Mouse (Mus musculus) forebrain, postnatal 0 days (tissue): ENCODE data around the gene Wnt7a. TPM values are rescaled to one million over a fixed set of nuclear protein-coding genes. Genes with fewer than 3 reads are reported as not detected.

ENCODE experiments used
- ATAC-seq: fragments of 200-750 bp; cut with Nextera tagmentation; 2 replicates; pipeline ENCODE4 v1.8.0; 2017; ENCODE audit warnings: mild to moderate bottlenecking, moderate library complexity
- DNase-seq: peaks from one replicate; pipeline ENCODE4 v3.0.0-alpha.2; 2015
- H3K27ac ChIP-seq: fragments of 300-500 bp; sonication (generic); 2 replicates; pipeline ENCODE4 v1.5.1; 2014; ENCODE audit warnings: low read depth, mild to moderate bottlenecking, antibody characterized with exemption, low read length, moderate library complexity, mixed read lengths
- H3K27me3 ChIP-seq: fragments of 300-500 bp; sonication (generic); 2 replicates; pipeline ENCODE4 v1.6.1; 2014; ENCODE audit warnings: mild to moderate bottlenecking, low read length, mixed read lengths; ENCODE audit not compliant: insufficient read depth
- H3K36me3 ChIP-seq: fragments of 300-500 bp; sonication (generic); 2 replicates; pipeline ENCODE4 v1.6.1; 2014; ENCODE audit warnings: mild to moderate bottlenecking, moderate library complexity; ENCODE audit not compliant: insufficient read depth
- H3K4me1 ChIP-seq: fragments of 300-500 bp; sonication (generic); 2 replicates; pipeline ENCODE4 v1.6.1; 2014; ENCODE audit warnings: antibody characterized with exemption; ENCODE audit not compliant: insufficient read depth
- H3K4me2 ChIP-seq: fragments of 300-500 bp; sonication (generic); 2 replicates; pipeline ENCODE4 v1.6.1; 2014; ENCODE audit warnings: low read depth, mild to moderate bottlenecking, moderate library complexity
- H3K4me3 ChIP-seq: fragments of 300-500 bp; sonication (generic); 2 replicates; pipeline ENCODE4 v1.5.1; 2014; ENCODE audit warnings: low read depth, low read length, mixed read lengths
- H3K9ac ChIP-seq: fragments of 300-500 bp; sonication (generic); 2 replicates; pipeline ENCODE4 v1.6.1; 2014; ENCODE audit warnings: mild to moderate bottlenecking
- H3K9me3 ChIP-seq: fragments of 300-500 bp; sonication (generic); 2 replicates; pipeline ENCODE4 v1.6.1; 2016; ENCODE audit warnings: low read length
- CTCF ChIP-seq: sonication (generic); IDR thresholded peaks from 2 replicates; pipeline ENCODE4 v1.5.1; 2016; ENCODE audit warnings: antibody characterized with exemption, control low read depth, low read depth
- WGBS: fragments of 180-500 bp; shearing (Covaris S2); extraction: QIAGEN DNeasy Blood & Tissue Kit; methylation state at CpG from one replicate; pipeline ENCODE4 v1.1.7; 2014; 5-methylcytosine and 5-hydroxymethylcytosine counted together
- polyA plus RNA-seq: library from polyadenylated mRNA; unstranded; fragments of >200 nt; fragmentation: Nextera tagmentation; extraction: Ambion mirVana; gene quantifications from 2 replicates; pipeline ENCODE4 v1.2.1, GENCODE M21; 2015
- total RNA-seq: library from RNA; depleted of rRNA; stranded (reverse); fragments of >200 nt; gene quantifications from 2 replicates; pipeline ENCODE4 v1.2.3, GENCODE M21; 2014

Gene Wnt7a
- total and polyA plus RNA-seq, 2 experiments from 2014 or later: 14.1 to 20.5 TPM

GRCm38 (mm10) chr6:91372586-91372971 lies 38.6 kb downstream of the Wnt7a start:
- no peaks in the 10 kb centered on the region for H3K27me3 ChIP-seq
- H3K4me1 ChIP-seq: no peaks in the 10 kb centered on the region
- no peaks in the 10 kb centered on the region for H3K36me3 ChIP-seq
- no peak overlapping the region for H3K4me2 ChIP-seq
- no peaks in the 10 kb centered on the region for H3K9me3 ChIP-seq
- no peak for DNase-seq
- no peak overlapping the region for H3K9ac ChIP-seq
- no peak for ATAC-seq
- TF ChIP-seq CTCF: no peak
- 53% methylated on average over 3 of the region's 3 CpGs for WGBS
- no peak overlapping the region for H3K4me3 ChIP-seq
- no peak overlapping the region for H3K27ac ChIP-seq

GRCm38 (mm10) chr6:91371912-91372585 lies 39.1 kb downstream of the Wnt7a start:
- DNase-seq: no peak
- no peak overlapping the region for H3K27ac ChIP-seq
- H3K9ac ChIP-seq: no peak overlapping the region
- no peak overlapping the region for H3K4me3 ChIP-seq
- H3K27me3 ChIP-seq: no peaks in the 10 kb centered on the region
- TF ChIP-seq CTCF: no peak
- H3K4me2 ChIP-seq: no peak overlapping the region
- ATAC-seq: peak; percentile 59; the same call in 1 of the 2 replicates
- H3K4me1 ChIP-seq: no peaks in the 10 kb centered on the region
- no peaks in the 10 kb centered on the region for H3K9me3 ChIP-seq
- H3K36me3 ChIP-seq: no peaks in the 10 kb centered on the region

GRCm38 (mm10) chr6:91366781-91367180 lies 44.4 kb downstream of the Wnt7a start:
- no peak for ATAC-seq
- no peak overlapping the region for H3K4me3 ChIP-seq

DNA sequence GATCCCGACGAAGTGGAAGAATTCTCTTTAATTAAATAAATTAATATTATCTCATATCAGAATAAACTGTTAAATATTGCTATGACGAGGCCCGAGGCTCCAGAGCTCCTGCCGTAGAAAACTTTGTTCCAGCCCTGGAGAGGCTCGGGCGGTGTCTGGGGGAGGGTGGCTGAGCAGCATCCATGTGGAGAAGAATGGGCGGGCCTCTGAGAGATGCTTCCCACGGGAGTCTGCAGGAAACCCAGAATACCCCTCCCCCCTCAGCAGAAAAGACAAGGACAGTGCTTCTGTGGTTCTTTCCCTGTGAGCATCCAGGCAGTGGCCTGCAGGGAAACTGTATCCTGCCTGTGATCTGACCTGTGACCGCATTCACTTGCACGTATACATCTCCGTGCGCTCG lies 45.7 kb downstream of the Wnt7a start:
- DNase-seq: no peak
- 77% methylated on average over 14 of the region's 14 CpGs for WGBS

More at GRCm38 (mm10) chr6:91366781-91367180, 44.4 kb downstream of the Wnt7a start:
- H3K4me1 ChIP-seq: no peaks in the 10 kb centered on the region
- TF ChIP-seq CTCF: no peak
- no peak overlapping the region for H3K9ac ChIP-seq
- H3K27ac ChIP-seq: no peak overlapping the region
- 100% methylated on average over 1 of the region's 1 CpGs for WGBS
- H3K36me3 ChIP-seq: peaks cover 11% of the 10 kb centered on the region
- H3K27me3 ChIP-seq: no peaks in the 10 kb centered on the region
- no peaks in the 10 kb centered on the region for H3K9me3 ChIP-seq
- H3K4me2 ChIP-seq: no peak overlapping the region
- no peak for DNase-seq

GRCm38 (mm10) chr6:91362756-91363155 lies 48.4 kb downstream of the Wnt7a start:
- Histone ChIP-seq H3K4me2 (no peak overlapping the region), H3K9ac (no peak overlapping the region), H3K9me3 (no peaks in the 10 kb centered on the region), H3K36me3 (peaks cover 11% of the 10 kb centered on the region), H3K27me3 (no peaks in the 10 kb centered on the region), H3K27ac (no peak overlapping the region), H3K4me1 (no peaks in the 10 kb centered on the region; the same call in none of the 2 replicates), H3K4me3 (no peak overlapping the region)
- ATAC-seq: no peak
- WGBS: 91% methylated on average over 2 of the region's 2 CpGs
- DNase-seq: no peak
- no peak for TF ChIP-seq CTCF

More for the DNA sequence above, 45.7 kb downstream of the Wnt7a start:
- ATAC-seq: no peak
- H3K4me2 ChIP-seq: no peak overlapping the region
- no peak overlapping the region for H3K9ac ChIP-seq
- no peaks in the 10 kb centered on the region for H3K27me3 ChIP-seq
- H3K9me3 ChIP-seq: no peaks in the 10 kb centered on the region
- H3K4me1 ChIP-seq: no peaks in the 10 kb centered on the region
- no peak overlapping the region for H3K4me3 ChIP-seq
- H3K36me3 ChIP-seq: peaks cover 11% of the 10 kb centered on the region
- TF ChIP-seq CTCF: no peak
- no peak overlapping the region for H3K27ac ChIP-seq

DNA sequence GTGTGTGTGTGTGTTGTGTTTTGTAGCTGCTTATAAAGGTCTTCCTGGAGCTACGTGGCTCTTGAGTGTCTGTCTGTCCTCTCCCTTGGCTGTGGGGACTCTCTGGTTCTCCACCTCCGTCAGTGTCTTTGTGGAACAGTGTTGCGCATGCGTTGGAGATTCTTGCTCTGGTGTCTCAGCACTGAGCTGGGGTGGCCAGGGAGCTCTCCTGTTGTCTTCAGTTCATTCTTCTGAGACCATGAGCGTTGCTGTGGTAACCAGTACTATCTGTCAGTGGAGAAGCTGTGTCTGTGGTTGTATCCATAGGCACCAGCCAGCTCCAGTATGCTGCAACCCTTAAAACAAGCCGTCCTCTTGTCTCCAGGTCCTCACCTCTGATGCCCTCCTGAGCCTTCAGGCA lies 50.2 kb downstream of the Wnt7a start:
- TF ChIP-seq CTCF: no peak
- H3K27me3 ChIP-seq: no peaks in the 10 kb centered on the region
- no peaks in the 10 kb centered on the region; the same call in none of the 2 replicates for H3K4me1 ChIP-seq
- DNase-seq: no peak
- H3K36me3 ChIP-seq: peaks cover 11% of the 10 kb centered on the region
- no peak overlapping the region for H3K4me2 ChIP-seq
- H3K4me3 ChIP-seq: no peak overlapping the region
- H3K9ac ChIP-seq: no peak overlapping the region
- no peak; the same call in 1 of the 2 replicates for ATAC-seq
- 82% methylated on average over 6 of the region's 6 CpGs for WGBS
- H3K9me3 ChIP-seq: no peaks in the 10 kb centered on the region
- H3K27ac ChIP-seq: no peak overlapping the region

- Histone ChIP-seq H3K4me1 (no peaks in the 10 kb centered on the region; the same call in none of the 2 replicates), H3K9me3 (no peaks in the 10 kb centered on the region), H3K36me3 (peaks cover 11% of the 10 kb centered on the region), H3K4me3 (no peak overlapping the region), H3K4me2 (no peak overlapping the region), H3K27ac (no peak overlapping the region), H3K27me3 (no peaks in the 10 kb centered on the region), H3K9ac (no peak overlapping the region)
- DNase-seq: no peak
- ATAC-seq: no peak
- no peak for TF ChIP-seq CTCF
- 88% methylated on average over 4 of the region's 4 CpGs for WGBS
Observed at GRCm38 (mm10) chr6:91360371-91360690, 50.8 kb downstream of the Wnt7a start.
